Mouse (Mus musculus): ENCODE data around the gene Ckap2l. TPM values are rescaled to one million over a fixed set of nuclear protein-coding genes. Genes with fewer than 3 reads are reported as not detected.
A peak's percentile ranks its signal among the peaks of the same experiment; 100 is the strongest.

Ckap2l gene
- polyA plus RNA-seq, 1 experiment from 2014 or later = 13.2 TPM

DNA sequence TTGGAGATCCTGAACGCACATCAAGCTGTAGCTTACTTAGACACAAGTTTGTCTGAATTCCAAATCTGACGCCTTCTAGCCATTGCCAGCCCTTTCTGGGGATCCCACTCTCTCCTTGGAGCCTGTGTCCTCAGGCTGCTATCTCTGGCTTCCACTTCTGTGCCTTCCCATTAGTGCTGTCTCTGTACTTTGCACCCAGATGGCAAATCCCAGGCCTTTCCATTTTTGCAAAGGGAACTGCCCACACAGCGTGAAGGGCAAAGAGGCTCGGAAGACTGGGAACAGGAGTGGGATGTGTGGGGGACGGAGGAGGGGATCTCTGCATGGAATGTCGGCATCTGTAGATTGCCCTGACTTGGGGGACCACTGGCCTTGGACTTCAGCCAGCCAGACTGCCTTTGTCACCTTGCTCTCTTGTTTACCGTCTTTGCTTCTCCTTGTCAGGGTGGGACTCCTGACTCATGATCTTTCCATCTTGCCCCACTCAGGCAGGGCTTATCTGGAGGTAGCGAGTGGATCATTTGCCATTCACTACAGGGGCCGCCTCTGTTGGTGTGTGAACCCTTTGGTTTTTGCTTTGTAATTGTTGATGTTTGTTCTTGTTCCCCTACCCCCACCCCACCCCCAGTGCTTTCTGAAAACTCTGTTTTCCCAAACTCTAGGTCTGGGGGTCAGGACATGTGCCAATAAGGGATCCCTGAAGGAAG is 56.1 kb downstream of the Ckap2l start:
- H3K27me3 ChIP-seq (ENCODE audit: insufficient read depth, low read length) = no peaks in the 10 kb centered on the region
- DNase-seq (no peak), ATAC-seq (peak; percentile 35)
- 0 out of 2 replicates have a peak overlapping the region, but pooled peaks have one; percentile 1 for H3K9ac ChIP-seq (replicated peaks)
- H3K9me3 ChIP-seq (ENCODE audit: low read length) = no peaks in the 10 kb centered on the region; the same call in 1 of the 2 replicates
- H3K4me2 ChIP-seq (ENCODE audit: low read depth, low read length) = no peak overlapping the region
- no peaks in the 10 kb centered on the region for H3K36me3 ChIP-seq (replicated peaks; ENCODE audit: insufficient read depth, low read length)
- TF ChIP-seq CTCF (IDR thresholded peaks at IDR 0.05; ENCODE audit: low read depth) (no peak), EP300 (IDR thresholded peaks at IDR 0.05; ENCODE audit: low read depth) (no peak)
- H3K27ac ChIP-seq (ENCODE audit: low read depth) = peak overlapping the region; percentile 30; the same call in 1 of the 2 replicates
- no peak overlapping the region for H3K4me3 ChIP-seq (ENCODE audit: low read depth, low read length)
- WGBS (ENCODE audit: insufficient replicate concordance) = 67% methylated on average over 9 of the region's 9 CpGs
- H3K4me1 ChIP-seq (ENCODE audit: insufficient read depth) = peaks cover 35% of the 10 kb centered on the region

DNA sequence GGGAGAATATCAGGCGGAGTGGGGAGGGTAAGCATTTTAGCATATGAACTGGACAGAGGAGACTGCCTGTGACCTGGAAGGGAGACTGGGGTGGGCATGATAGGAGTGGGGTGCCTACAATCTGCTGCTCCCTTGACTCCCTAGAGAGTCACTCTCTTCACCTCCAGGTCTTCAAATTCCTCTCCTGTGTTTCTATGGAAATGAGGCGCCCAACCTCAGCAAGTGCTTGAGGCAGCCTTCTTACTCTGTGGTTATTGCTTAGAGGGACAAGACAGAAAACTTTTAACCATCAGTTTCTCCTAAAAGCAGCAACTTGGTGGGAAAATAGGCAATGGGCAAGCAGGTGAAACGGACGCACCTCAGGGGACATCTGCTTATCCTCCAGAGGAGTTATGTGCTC is 60.5 kb downstream of the Ckap2l start:
- TF ChIP-seq CTCF (IDR thresholded peaks at IDR 0.05; ENCODE audit: low read depth) = no peak
- no peak for TF ChIP-seq EP300 (IDR thresholded peaks at IDR 0.05; ENCODE audit: low read depth)
- Histone ChIP-seq H3K36me3 (replicated peaks; ENCODE audit: insufficient read depth, low read length) (no peaks in the 10 kb centered on the region), H3K9me3 (ENCODE audit: low read length) (no peaks in the 10 kb centered on the region; the same call in 1 of the 2 replicates), H3K4me2 (ENCODE audit: low read depth, low read length) (no peak overlapping the region), H3K27ac (ENCODE audit: low read depth) (no peak overlapping the region), H3K4me1 (ENCODE audit: insufficient read depth) (peaks cover 35% of the 10 kb centered on the region), H3K27me3 (ENCODE audit: insufficient read depth, low read length) (no peaks in the 10 kb centered on the region), H3K4me3 (ENCODE audit: low read depth, low read length) (no peak overlapping the region), H3K9ac (replicated peaks) (no peak overlapping the region)
- DNase-seq (no peak), ATAC-seq (no peak)
- WGBS (ENCODE audit: insufficient replicate concordance) = 82% methylated on average over 4 of the region's 4 CpGs

DNA sequence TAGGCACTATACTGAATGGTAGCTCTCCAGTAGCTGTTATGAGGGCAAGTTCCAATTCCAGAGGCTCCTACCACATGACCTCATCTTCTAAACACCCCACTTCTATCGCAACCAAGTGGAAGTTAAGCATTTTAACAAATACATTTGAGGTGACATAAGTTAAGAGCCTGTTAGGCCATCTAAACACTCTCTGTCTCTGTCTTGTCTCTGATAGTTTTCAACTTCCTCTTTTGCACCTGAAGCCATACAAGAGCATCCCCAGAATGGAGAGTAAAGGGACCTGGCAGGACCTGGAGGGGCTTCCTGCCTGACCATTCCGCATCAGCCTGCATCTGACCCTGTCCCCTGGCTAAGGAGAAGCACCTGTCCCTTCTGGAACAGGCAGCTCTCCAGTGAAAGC is 62.3 kb downstream of the Ckap2l start:
- Histone ChIP-seq H3K9me3 (ENCODE audit: low read length) (no peaks in the 10 kb centered on the region), H3K4me3 (ENCODE audit: low read depth, low read length) (no peak overlapping the region), H3K4me1 (ENCODE audit: insufficient read depth) (peaks cover 33% of the 10 kb centered on the region), H3K27me3 (ENCODE audit: insufficient read depth, low read length) (no peaks in the 10 kb centered on the region), H3K9ac (replicated peaks) (no peak overlapping the region), H3K36me3 (replicated peaks; ENCODE audit: insufficient read depth, low read length) (no peaks in the 10 kb centered on the region), H3K4me2 (ENCODE audit: low read depth, low read length) (no peak overlapping the region), H3K27ac (ENCODE audit: low read depth) (no peak overlapping the region)
- 60% methylated on average over 2 of the region's 2 CpGs for WGBS (ENCODE audit: insufficient replicate concordance)
- ATAC-seq (no peak), DNase-seq (no peak)
- TF ChIP-seq CTCF (IDR thresholded peaks at IDR 0.05; ENCODE audit: low read depth) (no peak), EP300 (IDR thresholded peaks at IDR 0.05; ENCODE audit: low read depth) (no peak)

DNA sequence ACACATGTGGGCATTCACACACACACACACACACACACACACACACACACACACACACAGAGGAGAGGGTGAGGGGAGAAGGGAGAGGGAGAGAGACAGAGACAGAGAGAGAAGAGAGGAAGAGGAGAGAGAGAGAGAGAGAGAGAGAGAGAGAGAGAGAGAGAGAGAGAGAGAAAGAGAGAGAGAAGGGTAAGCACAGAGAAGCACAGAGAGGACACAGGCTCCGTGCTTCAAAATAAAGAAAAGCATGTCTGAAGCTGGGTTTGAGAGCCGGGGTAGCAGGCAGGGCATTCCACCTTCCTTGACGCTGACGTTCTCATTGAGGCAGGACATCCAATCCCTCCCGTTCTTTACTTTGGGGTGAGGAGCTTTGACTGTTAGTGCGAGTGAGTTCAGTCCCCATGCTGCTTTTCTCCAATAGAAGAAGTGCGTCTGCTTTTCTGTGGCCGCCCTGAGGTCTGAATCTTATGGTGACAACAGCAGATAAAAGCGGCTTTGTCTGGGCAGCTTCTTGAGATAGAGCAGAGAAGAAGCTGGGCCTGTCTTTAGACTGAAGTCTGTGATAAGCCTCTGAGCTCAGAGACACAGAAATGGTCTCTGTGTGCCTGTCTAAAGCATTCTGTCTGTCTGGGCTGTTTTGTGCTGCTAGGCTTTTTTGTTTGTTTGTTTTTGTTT is 63.1 kb downstream of the Ckap2l start:
- peak overlapping the region; percentile 53; the same call in 1 of the 2 replicates for H3K4me2 ChIP-seq (ENCODE audit: low read depth, low read length)
- H3K4me3 ChIP-seq (ENCODE audit: low read depth, low read length) = peak overlapping the region; percentile 5; the same call in 1 of the 2 replicates
- peaks cover 31% of the 10 kb centered on the region for H3K4me1 ChIP-seq (ENCODE audit: insufficient read depth)
- TF ChIP-seq CTCF (IDR thresholded peaks at IDR 0.05; ENCODE audit: low read depth) (no peak), EP300 (IDR thresholded peaks at IDR 0.05; ENCODE audit: low read depth) (peak; percentile 47; the same call in 1 of the 2 replicates)
- ATAC-seq (peak; percentile 26), DNase-seq (no peak)
- no peaks in the 10 kb centered on the region for H3K36me3 ChIP-seq (replicated peaks; ENCODE audit: insufficient read depth, low read length)
- WGBS (ENCODE audit: insufficient replicate concordance) = 39% methylated on average over 9 of the region's 9 CpGs
- H3K9me3 ChIP-seq (ENCODE audit: low read length) = no peaks in the 10 kb centered on the region
- peak overlapping the region; percentile 85 for H3K27ac ChIP-seq (ENCODE audit: low read depth)
- H3K9ac ChIP-seq (replicated peaks) = peak overlapping the region; percentile 67
- no peaks in the 10 kb centered on the region for H3K27me3 ChIP-seq (ENCODE audit: insufficient read depth, low read length)

DNA sequence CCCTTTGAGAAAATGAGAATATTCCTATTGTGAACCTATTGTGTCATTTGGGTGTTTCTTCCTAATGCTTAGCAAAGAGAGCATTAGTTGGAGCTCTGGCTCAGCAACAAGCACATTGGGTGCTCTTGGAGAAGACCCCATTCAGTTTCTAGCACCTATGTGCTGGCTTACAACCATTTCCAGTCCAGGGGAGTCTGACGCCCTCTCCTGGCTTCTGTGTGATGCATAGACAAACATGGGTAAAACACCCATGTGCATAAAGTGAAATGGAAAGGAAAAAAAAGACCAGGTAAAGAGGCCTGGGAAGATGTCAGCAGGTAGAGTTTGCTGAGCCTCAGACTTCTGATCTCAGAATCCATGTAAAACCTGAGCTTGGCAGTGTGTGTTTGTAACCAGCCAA is 63.8 kb downstream of the Ckap2l start:
- H3K4me3 ChIP-seq (ENCODE audit: low read depth, low read length) = 0 out of 2 replicates have a peak overlapping the region, but pooled peaks have one; percentile 5
- H3K9ac ChIP-seq (replicated peaks) = peak overlapping the region; percentile 67
- no peaks in the 10 kb centered on the region for H3K9me3 ChIP-seq (ENCODE audit: low read length)
- peak overlapping the region; percentile 53 for H3K4me2 ChIP-seq (ENCODE audit: low read depth, low read length)
- H3K27ac ChIP-seq (ENCODE audit: low read depth) = peak overlapping the region; percentile 85
- H3K27me3 ChIP-seq (ENCODE audit: insufficient read depth, low read length) = no peaks in the 10 kb centered on the region
- TF ChIP-seq EP300 (IDR thresholded peaks at IDR 0.05; ENCODE audit: low read depth) (no peak), CTCF (IDR thresholded peaks at IDR 0.05; ENCODE audit: low read depth) (peak; percentile 53)
- H3K36me3 ChIP-seq (replicated peaks; ENCODE audit: insufficient read depth, low read length) = no peaks in the 10 kb centered on the region
- peaks cover 35% of the 10 kb centered on the region for H3K4me1 ChIP-seq (ENCODE audit: insufficient read depth)
- peak; percentile 26 for DNase-seq
- ATAC-seq = no peak
- 56% methylated on average over 1 of the region's 1 CpGs for WGBS (ENCODE audit: insufficient replicate concordance)

DNA sequence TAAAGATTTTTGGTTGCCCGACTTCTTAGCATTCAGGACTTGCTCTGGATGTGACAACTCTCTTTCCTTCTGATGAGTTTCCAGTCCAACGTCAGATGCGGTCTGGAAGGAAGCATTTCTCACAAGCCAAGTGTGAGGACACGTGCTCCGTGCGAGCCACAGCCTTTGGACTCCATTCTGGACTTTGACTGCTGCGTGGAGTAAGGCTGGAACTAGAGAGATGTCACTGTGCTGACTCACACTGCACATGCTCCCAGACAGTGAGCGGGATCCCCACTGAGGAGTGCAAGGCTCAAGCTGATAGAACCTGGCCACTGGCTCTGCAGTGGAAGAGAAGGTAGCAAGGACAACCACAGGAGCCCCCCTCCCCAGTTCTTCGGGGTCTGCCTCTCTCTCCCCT is 64.5 kb downstream of the Ckap2l start:
- no peak overlapping the region for H3K4me3 ChIP-seq (ENCODE audit: low read depth, low read length)
- peak overlapping the region; percentile 53 for H3K4me2 ChIP-seq (ENCODE audit: low read depth, low read length)
- no peak for TF ChIP-seq CTCF (IDR thresholded peaks at IDR 0.05; ENCODE audit: low read depth)
- TF ChIP-seq EP300 (IDR thresholded peaks at IDR 0.05; ENCODE audit: low read depth) = peak; percentile 83
- H3K27ac ChIP-seq (ENCODE audit: low read depth) = peak overlapping the region; percentile 85
- no peaks in the 10 kb centered on the region for H3K9me3 ChIP-seq (ENCODE audit: low read length)
- ATAC-seq (peak; percentile 83), DNase-seq (peak; percentile 78)
- WGBS (ENCODE audit: insufficient replicate concordance) = 70% methylated on average over 9 of the region's 9 CpGs
- no peaks in the 10 kb centered on the region for H3K36me3 ChIP-seq (replicated peaks; ENCODE audit: insufficient read depth, low read length)
- H3K9ac ChIP-seq (replicated peaks) = peak overlapping the region; percentile 67
- H3K4me1 ChIP-seq (ENCODE audit: insufficient read depth) = peaks cover 35% of the 10 kb centered on the region
- H3K27me3 ChIP-seq (ENCODE audit: insufficient read depth, low read length) = no peaks in the 10 kb centered on the region

Data from liver, postnatal 0 days (tissue).